Mouse (Mus musculus): ENCODE data around the gene Magi1.

GRCm38 (mm10) chr6:93818494-93818893 lies 465.2 kb downstream of the Magi1 start:
- TF ChIP-seq CTCF (IDR thresholded peaks at IDR 0.05; ENCODE audit: borderline replicate concordance, control insufficient read depth, extremely low read depth, insufficient read depth, low read length, poor library complexity) (no peak), POLR2A (IDR thresholded peaks at IDR 0.05; ENCODE audit: control insufficient read depth, extremely low read depth, insufficient read depth, low read length, poor library complexity) (no peak)

Data from thymus, adult 2 months (tissue).